Mouse (Mus musculus) CH12.LX (cell line): Measurements from ENCODE around the gene Usp47. TPM values are rescaled to one million over a fixed set of nuclear protein-coding genes. Genes with fewer than 3 reads are reported as not detected.

Experiments used
- DNase-seq: peaks from one replicate; pipeline ENCODE4 v3.0.0-alpha.2; 2013; ENCODE audit errors: extremely low read depth
- H3K27ac ChIP-seq: 2 replicates; pipeline ENCODE4 v1.5.1; 2012; ENCODE audit warnings: low read depth, mild to moderate bottlenecking, control low read depth, moderate library complexity; ENCODE audit not compliant: insufficient read depth
- H3K27me3 ChIP-seq: replicated peaks from 2 replicates; pipeline ENCODE3; 2012; ENCODE audit warnings: inconsistent platforms
- H3K36me3 ChIP-seq, 2 experiments: replicated peaks in 1 of 2; 2 replicates each; pipeline versions ENCODE3 to v1.6.1; 2012; ENCODE audit warnings: inconsistent platforms in 1 of 2, low read length in 1 of 2, mild to moderate bottlenecking in 1 of 2, mixed read lengths in 1 of 2, moderate library complexity in 1 of 2; ENCODE audit not compliant: control insufficient read depth in 1 of 2, insufficient read depth in 1 of 2
- H3K4me1 ChIP-seq, 2 experiments: 2 replicates each; pipeline ENCODE4 v1.6.1; 2012; ENCODE audit warnings: inconsistent platforms in 1 of 2, moderate library complexity in 1 of 2; ENCODE audit not compliant: insufficient read depth in 2 of 2, control insufficient read depth in 1 of 2
- H3K4me2 ChIP-seq: 2 replicates; pipeline ENCODE4 v1.6.1; 2012; ENCODE audit warnings: low read depth, mild to moderate bottlenecking, control low read depth; ENCODE audit not compliant: poor library complexity, insufficient read depth, severe bottlenecking
- H3K4me3 ChIP-seq, 3 experiments: fragments of 150-350 bp in 1 of 3; sonication (generic) in 1 of 3; replicated peaks in 1 of 3; 2 replicates each; pipeline versions ENCODE3 to v1.5.1; 2011 to 2012; ENCODE audit warnings: low read depth in 2 of 3, low read length in 2 of 3, mild to moderate bottlenecking in 2 of 3, moderate library complexity in 2 of 3, control low read depth in 1 of 3, improper control_type of control experiment in 1 of 3, inconsistent platforms in 1 of 3, mixed read lengths in 1 of 3; ENCODE audit not compliant: poor library complexity in 1 of 3
- H3K79me2 ChIP-seq: replicated peaks from 2 replicates; pipeline ENCODE4 v1.6.1; 2012; ENCODE audit warnings: mild to moderate bottlenecking, moderate library complexity; ENCODE audit not compliant: control insufficient read depth, poor library complexity, insufficient read depth, severe bottlenecking; ENCODE audit errors: extremely low read depth
- H3K9ac ChIP-seq: 2 replicates; pipeline ENCODE4 v1.6.1; 2012; ENCODE audit warnings: low read depth, mild to moderate bottlenecking, control low read depth, moderate library complexity; ENCODE audit not compliant: insufficient read depth
- H3K9me3 ChIP-seq: replicated peaks from 2 replicates; pipeline ENCODE3; 2012; ENCODE audit warnings: low read length, inconsistent platforms, mixed read lengths
- CHD1 ChIP-seq: IDR thresholded peaks from 2 replicates; pipeline ENCODE4 v1.6.1; 2012; ENCODE audit warnings: low read depth, low read length, improper control_type of control experiment, inconsistent platforms
- CHD2 ChIP-seq: IDR thresholded peaks from 2 replicates; pipeline ENCODE4 v1.6.1; 2011; ENCODE audit warnings: low read length, improper control_type of control experiment
- CTCF ChIP-seq, 2 experiments: IDR thresholded peaks in 1 of 2; conservative IDR thresholded peaks in 1 of 2; 2 replicates each; pipeline ENCODE4 v1.5.1; 2011 to 2012; ENCODE audit warnings: low read depth in 2 of 2, low read length in 2 of 2, improper control_type of control experiment in 1 of 2, inconsistent platforms in 1 of 2, mild to moderate bottlenecking in 1 of 2, moderate library complexity in 1 of 2
- E2F4 ChIP-seq: IDR thresholded peaks from 2 replicates; pipeline ENCODE4 v1.6.1; 2011; ENCODE audit warnings: low read depth, low read length, improper control_type of control experiment; ENCODE audit not compliant: insufficient replicate concordance
- EP300 ChIP-seq: IDR thresholded peaks from 2 replicates; pipeline ENCODE4 v1.6.1; 2011; ENCODE audit warnings: low read length, improper control_type of control experiment
- ETS1 ChIP-seq: conservative IDR thresholded peaks from 2 replicates; pipeline ENCODE4 v1.6.1; 2012; ENCODE audit warnings: low read depth, mild to moderate bottlenecking, inconsistent platforms, low read length, improper control_type of control experiment, moderate library complexity
- IRF4 ChIP-seq: IDR thresholded peaks from 2 replicates; pipeline ENCODE4 v1.6.1; 2014; ENCODE audit warnings: low read depth, mild to moderate bottlenecking, inconsistent platforms, low read length, improper control_type of control experiment
- MAFK ChIP-seq: IDR thresholded peaks from 2 replicates; pipeline ENCODE4 v1.6.1; 2011; ENCODE audit warnings: low read length, improper control_type of control experiment; ENCODE audit not compliant: insufficient replicate concordance
- MAX ChIP-seq: IDR thresholded peaks from 2 replicates; pipeline ENCODE4 v1.6.1; 2011; ENCODE audit warnings: low read length, improper control_type of control experiment
- MAZ ChIP-seq: IDR thresholded peaks from 2 replicates; pipeline ENCODE4 v1.6.1; 2012; ENCODE audit warnings: low read depth, mild to moderate bottlenecking, inconsistent platforms, low read length, improper control_type of control experiment, moderate library complexity
- MEF2A ChIP-seq: IDR thresholded peaks from 2 replicates; pipeline ENCODE4 v1.6.1; 2014; ENCODE audit warnings: low read depth, mild to moderate bottlenecking, inconsistent platforms, low read length, improper control_type of control experiment, borderline replicate concordance
- MXI1 ChIP-seq: IDR thresholded peaks from 2 replicates; pipeline ENCODE4 v1.6.1; 2011; ENCODE audit warnings: mild to moderate bottlenecking, low read depth, low read length, improper control_type of control experiment
- NRF1 ChIP-seq: IDR thresholded peaks from 2 replicates; pipeline ENCODE4 v1.6.1; 2014; ENCODE audit warnings: low read depth, mild to moderate bottlenecking, inconsistent platforms, low read length, improper control_type of control experiment, moderate library complexity
- PAX5 ChIP-seq: IDR thresholded peaks from 2 replicates; pipeline ENCODE4 v1.6.1; 2012; ENCODE audit warnings: low read length, inconsistent platforms, mixed read lengths
- POLR2A ChIP-seq: IDR thresholded peaks from 2 replicates; pipeline ENCODE4 v1.6.1; 2011; ENCODE audit warnings: low read depth, mild to moderate bottlenecking, improper control_type of control experiment, low read length
- POLR2AphosphoS2 ChIP-seq: IDR thresholded peaks from 2 replicates; pipeline ENCODE4 v1.6.1; 2011; ENCODE audit warnings: low read depth, low read length, improper control_type of control experiment
- RAD21 ChIP-seq: IDR thresholded peaks from 2 replicates; pipeline ENCODE4 v1.6.1; 2011; ENCODE audit warnings: low read depth, mild to moderate bottlenecking, low read length, improper control_type of control experiment, moderate library complexity
- SIN3A ChIP-seq: IDR thresholded peaks from 2 replicates; pipeline ENCODE4 v1.6.1; 2012; ENCODE audit warnings: low read length, improper control_type of control experiment, inconsistent platforms
- SMC3 ChIP-seq: IDR thresholded peaks from 2 replicates; pipeline ENCODE4 v1.6.1; 2011; ENCODE audit warnings: low read depth, low read length, improper control_type of control experiment
- TBP ChIP-seq: conservative IDR thresholded peaks from 2 replicates; pipeline ENCODE4 v1.6.1; 2011; ENCODE audit warnings: low read depth, low read length, improper control_type of control experiment
- TCF12 ChIP-seq: IDR thresholded peaks from 2 replicates; pipeline ENCODE4 v1.6.1; 2014; ENCODE audit warnings: low read depth, mild to moderate bottlenecking, inconsistent platforms, low read length, improper control_type of control experiment
- USF2 ChIP-seq: conservative IDR thresholded peaks from 2 replicates; pipeline ENCODE4 v1.6.1; 2011; ENCODE audit warnings: low read depth, low read length, improper control_type of control experiment
- ZC3H11A ChIP-seq: IDR thresholded peaks from 2 replicates; pipeline ENCODE4 v1.6.1; 2012; ENCODE audit warnings: low read depth, mild to moderate bottlenecking, inconsistent platforms, low read length, improper control_type of control experiment
- ZKSCAN1 ChIP-seq: IDR thresholded peaks from 2 replicates; pipeline ENCODE4 v1.6.1; 2012; ENCODE audit warnings: low read depth, inconsistent platforms, low read length, improper control_type of control experiment, borderline replicate concordance
- ZMIZ1 ChIP-seq: IDR thresholded peaks from 2 replicates; pipeline ENCODE4 v1.6.1; 2012; ENCODE audit warnings: low read depth, mild to moderate bottlenecking, inconsistent platforms, low read length, improper control_type of control experiment
- ZNF384 ChIP-seq: IDR thresholded peaks from 2 replicates; pipeline ENCODE4 v1.6.1; 2012; ENCODE audit warnings: low read depth, low read length, improper control_type of control experiment, inconsistent platforms
- dilution Hi-C: fragments of 300-500 bp; cut with MboI; formaldehyde crosslinking; loops from 2 replicates; pipeline ENCODE4 v1.14.3; 2020; ENCODE audit warnings: low sequenced_read_pairs; ENCODE audit not compliant: extremely low pct_unique_long_range_greater_than_20kb, extremely low pct_ligation_motif_present
- in situ Hi-C: fragments of 300-500 bp; cut with MboI; formaldehyde crosslinking; loops from 3 replicates; pipeline ENCODE4 v1.14.3; 2019; ENCODE audit warnings: low sequenced_read_pairs, low pct_ligation_motif_present, low pct_unique_long_range_greater_than_20kb, mixed read lengths
- polyA plus RNA-seq: library from polyadenylated mRNA; unstranded; fragments of >175 nt; gene quantifications from 2 replicates; pipeline ENCODE4 v1.2.1, GENCODE M21; 2012; ENCODE audit warnings: low read depth; ENCODE audit not compliant: insufficient read length
- total RNA-seq, 2 experiments: library from RNA; depleted of rRNA; stranded (reverse); fragments of 300-350 nt in 1 of 2; fragments of >200 nt in 1 of 2; gene quantifications; 2 replicates each; pipeline ENCODE4 v1.2.3; 2012 to 2014

Usp47 gene
- total and polyA plus RNA-seq, 3 experiments = 35.0 to 36.8 (median 35.8) TPM

DNA sequence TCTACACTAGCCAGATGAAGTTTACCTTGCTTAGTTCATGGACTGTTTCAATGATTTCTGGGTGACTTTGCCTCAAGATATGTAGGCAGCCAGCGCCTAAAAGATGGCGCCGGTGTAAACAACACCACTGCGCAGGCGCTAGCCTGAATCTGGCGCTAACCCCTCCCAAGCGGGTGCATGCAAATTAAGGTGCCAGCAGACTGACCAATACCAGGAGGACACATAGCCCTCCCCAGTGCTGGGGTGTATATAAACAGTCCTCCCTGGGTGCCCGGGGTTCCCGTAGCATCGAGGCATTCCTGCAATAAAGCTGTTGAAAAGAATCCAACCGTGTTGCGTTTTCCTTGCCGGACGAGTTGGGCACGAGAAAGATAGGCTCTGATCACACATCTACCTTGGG lies 41.0 kb upstream of the Usp47 start:
- H3K27me3 ChIP-seq = no peaks in the 10 kb centered on the region
- H3K4me3 ChIP-seq = no peak overlapping the region
- dilution Hi-C loops = no loop called here
- TF ChIP-seq ZKSCAN1 = no peak
- no peak for TF ChIP-seq RAD21
- TF ChIP-seq SMC3 = no peak
- no peak for TF ChIP-seq ZMIZ1
- no peak for TF ChIP-seq POLR2AphosphoS2
- TF ChIP-seq PAX5 = no peak
- TF ChIP-seq IRF4 = no peak
- no peak for TF ChIP-seq POLR2A
- TF ChIP-seq CHD2 = no peak
- TF ChIP-seq SIN3A = no peak
- no peak for TF ChIP-seq MAZ
- no peak for TF ChIP-seq CHD1
- no peak for TF ChIP-seq ZNF384
- TF ChIP-seq USF2 = no peak
- TF ChIP-seq MAX = no peak
- no peaks in the 10 kb centered on the region for H3K4me1 ChIP-seq
- no peak overlapping the region for H3K4me2 ChIP-seq
- H3K79me2 ChIP-seq = no peaks in the 10 kb centered on the region
- DNase-seq = no peak
- no peak overlapping the region for H3K27ac ChIP-seq
- H3K9ac ChIP-seq = no peak overlapping the region
- H3K36me3 ChIP-seq = no peaks in the 10 kb centered on the region
- in situ Hi-C loops = no loop called here
- H3K9me3 ChIP-seq = no peaks in the 10 kb centered on the region

DNA sequence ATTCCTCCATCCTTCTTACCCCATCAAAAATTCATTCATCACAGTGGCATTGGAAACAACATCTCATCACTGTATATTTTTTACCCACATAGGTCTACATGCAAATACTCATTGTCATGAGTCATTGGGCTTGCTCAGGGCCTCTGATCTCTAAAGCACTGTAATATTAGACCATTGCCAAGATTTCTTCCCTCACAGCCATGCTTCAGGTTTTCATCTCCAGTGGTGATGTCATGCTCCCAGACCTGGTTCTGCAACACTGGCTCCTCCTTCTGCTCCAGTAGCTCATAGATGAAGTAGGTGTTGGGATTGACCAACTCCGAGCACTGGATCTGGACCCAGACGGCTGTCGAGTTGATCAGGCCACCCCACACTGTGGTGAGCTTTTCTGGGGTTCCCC lies 38.8 kb upstream of the Usp47 start:
- Histone ChIP-seq H3K4me3 (no peak overlapping the region), H3K9ac (no peak overlapping the region), H3K4me2 (no peak overlapping the region), H3K9me3 (no peaks in the 10 kb centered on the region), H3K27me3 (no peaks in the 10 kb centered on the region), H3K27ac (no peak overlapping the region), H3K36me3 (no peaks in the 10 kb centered on the region), H3K79me2 (no peaks in the 10 kb centered on the region), H3K4me1 (no peaks in the 10 kb centered on the region)
- DNase-seq = no peak
- TF ChIP-seq NRF1 (no peak), USF2 (no peak), TCF12 (no peak), IRF4 (no peak), ZNF384 (no peak), MEF2A (no peak), MXI1 (no peak), MAFK (no peak), CHD2 (no peak), RAD21 (no peak), ZC3H11A (no peak), PAX5 (no peak), EP300 (no peak), TBP (no peak), ETS1 (no peak), SIN3A (no peak), E2F4 (no peak), CTCF (conservative IDR thresholded peaks at IDR 0.05 in 1 of 2, IDR thresholded peaks at IDR 0.05 in 1 of 2; ENCODE audit: low read depth in 2 of 2, low read length in 2 of 2) (no peak), MAX (no peak)
- dilution Hi-C loops = no loop called here
- in situ Hi-C loops = no loop called here
